Mouse (Mus musculus) Patski (cell line): ENCODE measurements around the gene Slc35e3. TPM values are rescaled to one million over a fixed set of nuclear protein-coding genes. Genes with fewer than 3 reads are reported as not detected.

Experiments used
- ATAC-seq: fragments of 100-300 bp; one replicate; pipeline ENCODE4 v1.8.0; 2021
- CTCF ChIA-PET: fragments of 350-600 bp; sonication (Branson Sonifier 250); formaldehyde crosslinking; loops from one replicate; lab custom pipeline; 2022; ENCODE audit warnings: inconsistent platforms; lab: Charles Lee
- POLR2A ChIA-PET: fragments of 350-600 bp; sonication (Branson Sonifier 250); formaldehyde crosslinking; loops from one replicate; lab custom pipeline; 2022; ENCODE audit warnings: antibody characterized with exemption, inconsistent platforms; lab: Charles Lee
- DNase-seq: peaks from one replicate; pipeline ENCODE4 v3.0.0-alpha.2; 2011; ENCODE audit warnings: low read depth, low spot score
- H3K27me3 ChIP-seq: fragments of 371-371 bp; one replicate; pipeline ENCODE4 v1.5.1; 2021
- CTCF ChIP-seq: fragments of 100-300 bp; IDR thresholded peaks from one replicate; pipeline ENCODE4 v1.5.1; 2021
- in situ Hi-C: fragments of 300-500 bp; cut with MboI; formaldehyde crosslinking; loops from 3 replicates; pipeline ENCODE4 v1.11.1; 2018; ENCODE audit warnings: low pct_unique_long_range_greater_than_20kb, mixed read lengths
- polyA plus RNA-seq: library from polyadenylated mRNA; unstranded; gene quantifications from one replicate; pipeline ENCODE4 v1.2.3, GENCODE M21; 2021

Slc35e3 gene
- polyA plus RNA-seq, 1 experiment from 2014 or later, result 19.4 TPM

GRCm38 (mm10) chr10:117782491-117783260 is 36.5 kb upstream of the Slc35e3 start:
- ATAC-seq (no peak), DNase-seq (no peak)
- in situ Hi-C loops, result no loop called here
- no peaks in the 10 kb centered on the region for H3K27me3 ChIP-seq
- TF ChIP-seq CTCF, result no peak
- CTCF ChIA-PET, result interaction anchor here (1.0 kb wide), 1 partner anchor 10 kb away, joined by 3 read pairs; no protein-coding TSS in a partner anchor
- POLR2A ChIA-PET, result no interaction called here

DNA sequence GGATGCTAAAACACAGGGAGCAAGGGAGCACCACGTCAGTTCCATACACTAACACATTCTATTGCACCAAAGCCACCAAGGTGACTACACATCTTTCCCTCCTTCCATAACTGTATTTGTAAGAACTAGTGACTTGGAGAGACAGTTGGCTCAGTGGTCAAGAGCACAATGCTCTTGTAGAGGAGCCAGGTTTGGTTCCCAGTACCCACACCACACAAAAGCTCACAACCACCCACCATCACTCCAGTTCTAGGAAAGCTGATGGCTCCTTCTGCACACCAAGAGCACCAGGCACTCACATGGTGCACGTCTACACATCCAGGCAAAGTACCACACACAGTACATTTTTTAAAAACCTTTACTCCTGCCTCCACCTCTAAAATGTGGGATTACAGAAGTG is 35.9 kb upstream of the Slc35e3 start:
- no peaks in the 10 kb centered on the region for H3K27me3 ChIP-seq
- CTCF ChIA-PET, result interaction anchor here (1.0 kb wide), 1 partner anchor 9 kb away, joined by 3 read pairs; no protein-coding TSS in a partner anchor
- in situ Hi-C loops, result no loop called here
- POLR2A ChIA-PET, result interaction anchor here (0.7 kb wide), 1 partner anchor 638 kb away, joined by 7 read pairs; no protein-coding TSS in a partner anchor
- TF ChIP-seq CTCF, result no peak
- no peak for DNase-seq
- ATAC-seq, result no peak

DNA sequence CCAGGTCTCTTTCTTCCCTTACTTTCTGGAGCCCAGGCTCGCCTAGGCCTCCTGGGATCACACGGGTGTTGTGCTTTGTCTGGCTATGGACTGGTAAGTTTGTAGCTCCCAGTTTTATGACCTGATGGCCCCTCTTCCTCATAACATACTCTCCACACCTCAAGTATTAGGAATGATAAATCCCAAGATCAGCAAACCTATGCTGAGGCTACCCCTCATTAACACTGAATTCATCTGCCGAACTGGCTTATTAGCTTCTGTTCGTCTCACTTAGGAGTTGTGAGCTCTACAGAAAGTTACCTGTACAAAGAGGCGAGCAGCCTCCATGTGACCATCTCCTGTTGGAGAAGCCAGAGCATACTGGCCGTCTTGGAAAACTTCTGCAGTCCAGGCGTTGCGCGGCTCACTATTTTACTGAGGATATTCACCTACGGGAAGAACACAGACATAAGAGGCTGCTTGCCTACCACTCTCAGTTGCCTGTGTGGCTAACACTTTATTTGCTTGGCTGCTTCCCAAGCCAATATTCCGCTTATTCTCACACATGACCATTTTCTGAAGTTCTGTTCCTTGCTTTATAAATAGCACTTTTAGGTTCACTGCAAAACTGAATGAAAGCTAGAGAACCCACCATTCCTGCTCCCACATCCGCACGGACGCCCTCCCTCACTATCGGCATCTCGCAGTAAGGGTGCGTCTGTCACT is 35.0 kb upstream of the Slc35e3 start:
- no peak for ATAC-seq
- ChIA-PET CTCF (interaction anchor here (1.0 kb wide), 1 partner anchor 8 kb away, joined by 3 read pairs; no protein-coding TSS in a partner anchor), POLR2A (interaction anchor here (0.7 kb wide), 1 partner anchor 637 kb away, joined by 7 read pairs; no protein-coding TSS in a partner anchor)
- in situ Hi-C loops, result no loop called here
- no peak for TF ChIP-seq CTCF
- H3K27me3 ChIP-seq, result no peaks in the 10 kb centered on the region
- no peak for DNase-seq

- DNase-seq (no peak), ATAC-seq (no peak)
- no peaks in the 10 kb centered on the region for H3K27me3 ChIP-seq
- no peak for TF ChIP-seq CTCF
- POLR2A ChIA-PET, result no interaction called here
- CTCF ChIA-PET, result no interaction called here
- in situ Hi-C loops, result no loop called here
Observed at GRCm38 (mm10) chr10:117780306-117780911, 34.2 kb upstream of the Slc35e3 start.

GRCm38 (mm10) chr10:117779581-117780305 is 33.6 kb upstream of the Slc35e3 start:
- no peaks in the 10 kb centered on the region for H3K27me3 ChIP-seq
- DNase-seq, result no peak
- in situ Hi-C loops, result no loop called here
- POLR2A ChIA-PET, result no interaction called here
- no peak for ATAC-seq
- TF ChIP-seq CTCF, result no peak
- CTCF ChIA-PET, result no interaction called here

DNA sequence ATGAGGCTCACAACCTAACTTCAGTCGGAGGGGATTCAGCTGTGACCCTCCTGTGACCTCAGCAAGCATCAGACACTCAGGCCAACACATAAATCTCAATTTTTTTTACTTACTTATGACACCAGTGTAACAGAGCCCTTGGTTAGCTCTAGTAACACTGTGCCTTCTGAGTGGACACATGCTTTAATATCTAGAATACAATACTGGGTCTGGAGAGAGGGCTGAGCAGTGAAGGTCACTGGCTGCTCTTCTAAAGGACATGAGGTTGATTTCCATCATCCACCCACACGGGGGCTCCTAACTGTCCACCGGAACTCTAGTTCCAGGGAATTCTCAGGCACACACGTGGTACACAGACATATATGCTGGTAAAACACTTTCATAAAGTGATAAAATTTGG is 32.8 kb upstream of the Slc35e3 start:
- CTCF ChIA-PET, result no interaction called here
- H3K27me3 ChIP-seq, result no peaks in the 10 kb centered on the region
- DNase-seq (no peak), ATAC-seq (no peak)
- no peak for TF ChIP-seq CTCF
- POLR2A ChIA-PET, result no interaction called here
- in situ Hi-C loops, result no loop called here

GRCm38 (mm10) chr10:117778328-117778910 is 32.3 kb upstream of the Slc35e3 start:
- ATAC-seq, result no peak
- CTCF ChIA-PET, result no interaction called here
- H3K27me3 ChIP-seq, result no peaks in the 10 kb centered on the region
- in situ Hi-C loops, result no loop called here
- DNase-seq, result no peak
- POLR2A ChIA-PET, result no interaction called here
- no peak for TF ChIP-seq CTCF

- CTCF ChIA-PET, result no interaction called here
- ATAC-seq (no peak), DNase-seq (no peak)
- POLR2A ChIA-PET, result no interaction called here
- no peaks in the 10 kb centered on the region for H3K27me3 ChIP-seq
- TF ChIP-seq CTCF, result no peak
- in situ Hi-C loops, result no loop called here
Observed at GRCm38 (mm10) chr10:117777501-117778327, 31.5 kb upstream of the Slc35e3 start.

- TF ChIP-seq CTCF, result no peak
- ATAC-seq, result no peak
- DNase-seq, result no peak
- ChIA-PET POLR2A (no interaction called here), CTCF (no interaction called here)
- in situ Hi-C loops, result no loop called here
- no peaks in the 10 kb centered on the region for H3K27me3 ChIP-seq
Observed at GRCm38 (mm10) chr10:117777103-117777470, 30.9 kb upstream of the Slc35e3 start.
